Mouse (Mus musculus): ENCODE measurements around the gene Mcur1.

Mcur1 gene

GRCm38 (mm10) chr13:43524491-43525362 lies 35.3 kb downstream of the Mcur1 start:
- DNase-seq, result peak; percentile 21 to 36

GRCm38 (mm10) chr13:43523906-43524480 lies 36.0 kb downstream of the Mcur1 start:
- DNase-seq, result no peak

- DNase-seq, result no peak
Measured at GRCm38 (mm10) chr13:43521940-43522339, 38.1 kb downstream of the Mcur1 start.

- no peak for DNase-seq
Measured at GRCm38 (mm10) chr13:43519251-43519650, 40.7 kb downstream of the Mcur1 start.

GRCm38 (mm10) chr13:43517371-43517770 lies 42.6 kb downstream of the Mcur1 start:
- no peak for DNase-seq

- DNase-seq, result no peak
Measured at GRCm38 (mm10) chr13:43516931-43517330, 43.1 kb downstream of the Mcur1 start.

GRCm38 (mm10) chr13:43516119-43516518 lies 43.9 kb downstream of the Mcur1 start:
- DNase-seq, result no peak

GRCm38 (mm10) chr13:43514950-43515358 lies 45.0 kb downstream of the Mcur1 start:
- no peak for DNase-seq

GRCm38 (mm10) chr13:43512736-43513135 lies 47.3 kb downstream of the Mcur1 start:
- DNase-seq, result no peak

GRCm38 (mm10) chr13:43505798-43506197 lies 54.2 kb downstream of the Mcur1 start:
- DNase-seq, result no peak

GRCm38 (mm10) chr13:43503395-43503850 lies 56.6 kb downstream of the Mcur1 start:
- DNase-seq, result peak; percentile 37 to 56

GRCm38 (mm10) chr13:43501601-43502000 lies 58.4 kb downstream of the Mcur1 start:
- DNase-seq, result no peak

GRCm38 (mm10) chr13:43500483-43500850 lies 59.5 kb downstream of the Mcur1 start:
- DNase-seq, result no peak

- no peak for DNase-seq
Measured at GRCm38 (mm10) chr13:43499731-43500482, 60.1 kb downstream of the Mcur1 start.

GRCm38 (mm10) chr13:43498849-43499248 lies 61.1 kb downstream of the Mcur1 start:
- DNase-seq, result peak; percentile 34 to 51

GRCm38 (mm10) chr13:43497769-43498168 lies 62.2 kb downstream of the Mcur1 start:
- DNase-seq, result no peak

- no peak for DNase-seq
Measured at GRCm38 (mm10) chr13:43496660-43497059, 63.3 kb downstream of the Mcur1 start.

GRCm38 (mm10) chr13:43495645-43496044 lies 64.3 kb downstream of the Mcur1 start:
- DNase-seq, result no peak

- no peak for DNase-seq
Measured at GRCm38 (mm10) chr13:43493725-43494124, 66.3 kb downstream of the Mcur1 start.

- DNase-seq, result no peak
Measured at GRCm38 (mm10) chr13:43493058-43493481, 66.9 kb downstream of the Mcur1 start.

Data from cerebellum, postnatal 25 days (tissue).